Mouse (Mus musculus): Measurements from ENCODE around the gene Myt1. TPM values are rescaled to one million over a fixed set of nuclear protein-coding genes. Genes with fewer than 3 reads are reported as not detected.

Gene Myt1
- polyA plus RNA-seq, 1 experiment from 2014 or later = 33.0 TPM

Other genes with a start within 250 kb of the Myt1 start
- gene Dnajc5, start 242.8 kb upstream of the Myt1 start, polyA plus RNA-seq (2016; fragmentation: Nextera tagmentation; extraction: Ambion mirVana) = 101 and 108 TPM in 2 replicates
- gene Uckl1, start 178.4 kb upstream of the Myt1 start, polyA plus RNA-seq (2016; fragmentation: Nextera tagmentation; extraction: Ambion mirVana) = 52.9 and 56.8 TPM in 2 replicates
- 65.0 and 77.1 TPM in 2 replicates for gene Prpf6, start 171.5 kb upstream of the Myt1 start, polyA plus RNA-seq (2016; fragmentation: Nextera tagmentation; extraction: Ambion mirVana)
- gene Zfp512b, start 170.5 kb upstream of the Myt1 start, polyA plus RNA-seq (2016; fragmentation: Nextera tagmentation; extraction: Ambion mirVana) = 36.9 and 45.4 TPM in 2 replicates
- 36.1 and 72.6 TPM in 2 replicates for gene Samd10, start 164.1 kb upstream of the Myt1 start, polyA plus RNA-seq (2016; fragmentation: Nextera tagmentation; extraction: Ambion mirVana)
- gene Gm29797, start 106.3 kb upstream of the Myt1 start, polyA plus RNA-seq (2016; fragmentation: Nextera tagmentation; extraction: Ambion mirVana) = not detected in 2 replicates
- gene Sox18, start 91.7 kb upstream of the Myt1 start, polyA plus RNA-seq (2016; fragmentation: Nextera tagmentation; extraction: Ambion mirVana) = 21.4 and 21.7 TPM in 2 replicates
- 14.4 and 17.7 TPM in 2 replicates for gene Tcea2, start 83.0 kb upstream of the Myt1 start, polyA plus RNA-seq (2016; fragmentation: Nextera tagmentation; extraction: Ambion mirVana)
- 69.1 and 79.2 TPM in 2 replicates for gene Rgs19, start 69.4 kb upstream of the Myt1 start, polyA plus RNA-seq (2016; fragmentation: Nextera tagmentation; extraction: Ambion mirVana)
- not detected in 2 replicates for gene Lkaaear1, start 64.9 kb upstream of the Myt1 start, polyA plus RNA-seq (2016; fragmentation: Nextera tagmentation; extraction: Ambion mirVana)
- gene Oprl1, start 48.3 kb upstream of the Myt1 start, polyA plus RNA-seq (2016; fragmentation: Nextera tagmentation; extraction: Ambion mirVana) = 5.6 and 17.3 TPM in 2 replicates
- gene Pcmtd2, start 74.5 kb downstream of the Myt1 start, polyA plus RNA-seq (2016; fragmentation: Nextera tagmentation; extraction: Ambion mirVana) = 21.8 and 24.5 TPM in 2 replicates
- gene Polr3k, start 101.0 kb downstream of the Myt1 start, polyA plus RNA-seq (2016; fragmentation: Nextera tagmentation; extraction: Ambion mirVana) = 99.1 and 102 TPM in 2 replicates
- gene Gm14496, start 227.8 kb downstream of the Myt1 start, polyA plus RNA-seq (2016; fragmentation: Nextera tagmentation; extraction: Ambion mirVana) = not detected in 2 replicates